Mouse (Mus musculus) gastrocnemius, postnatal 4 days (tissue): ENCODE results near the gene Yif1b. TPM values are rescaled to one million over a fixed set of nuclear protein-coding genes. Genes with fewer than 3 reads are reported as not detected.
A peak's percentile ranks its signal among the peaks of the same experiment; 100 is the strongest.

Source experiments
- DNase-seq, 2 experiments: peaks; one replicate each; pipeline ENCODE4 v3.0.0; 2021 to 2022; ENCODE audit warnings: low spot score in 2 of 2, mixed read lengths in 2 of 2
- total RNA-seq, 2 experiments: library from RNA; stranded (reverse); gene quantifications; 2 replicates each; pipeline ENCODE4 v1.2.3; 2021

Gene Yif1b
- total RNA-seq, 2 experiments from 2014 or later: 57.3 to 58.5 TPM

GRCm38 (mm10) chr7:29279261-29279660 is 41.1 kb downstream of the Yif1b start:
- DNase-seq: no peak

DNA sequence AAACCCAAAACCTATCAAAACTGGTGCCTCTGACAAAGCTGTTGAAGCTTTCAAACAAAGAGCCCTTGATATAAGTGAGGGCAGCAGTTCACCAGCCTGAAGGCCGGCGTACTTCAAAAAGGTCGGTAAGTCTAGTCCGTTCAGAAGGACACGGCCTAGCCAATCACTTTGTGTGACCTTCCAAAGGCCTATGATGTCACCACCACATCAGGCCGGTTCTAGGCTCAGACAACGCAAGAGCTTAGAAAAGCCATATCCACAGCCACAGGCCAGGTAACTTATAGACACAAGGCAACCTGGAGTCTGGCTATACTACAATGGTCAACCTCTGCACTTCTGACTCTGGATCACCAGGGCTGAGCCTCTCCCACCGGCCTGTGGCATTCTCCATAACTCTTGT is 41.8 kb downstream of the Yif1b start:
- no peak for DNase-seq

GRCm38 (mm10) chr7:29280801-29281200 is 42.7 kb downstream of the Yif1b start:
- DNase-seq: no peak

DNA sequence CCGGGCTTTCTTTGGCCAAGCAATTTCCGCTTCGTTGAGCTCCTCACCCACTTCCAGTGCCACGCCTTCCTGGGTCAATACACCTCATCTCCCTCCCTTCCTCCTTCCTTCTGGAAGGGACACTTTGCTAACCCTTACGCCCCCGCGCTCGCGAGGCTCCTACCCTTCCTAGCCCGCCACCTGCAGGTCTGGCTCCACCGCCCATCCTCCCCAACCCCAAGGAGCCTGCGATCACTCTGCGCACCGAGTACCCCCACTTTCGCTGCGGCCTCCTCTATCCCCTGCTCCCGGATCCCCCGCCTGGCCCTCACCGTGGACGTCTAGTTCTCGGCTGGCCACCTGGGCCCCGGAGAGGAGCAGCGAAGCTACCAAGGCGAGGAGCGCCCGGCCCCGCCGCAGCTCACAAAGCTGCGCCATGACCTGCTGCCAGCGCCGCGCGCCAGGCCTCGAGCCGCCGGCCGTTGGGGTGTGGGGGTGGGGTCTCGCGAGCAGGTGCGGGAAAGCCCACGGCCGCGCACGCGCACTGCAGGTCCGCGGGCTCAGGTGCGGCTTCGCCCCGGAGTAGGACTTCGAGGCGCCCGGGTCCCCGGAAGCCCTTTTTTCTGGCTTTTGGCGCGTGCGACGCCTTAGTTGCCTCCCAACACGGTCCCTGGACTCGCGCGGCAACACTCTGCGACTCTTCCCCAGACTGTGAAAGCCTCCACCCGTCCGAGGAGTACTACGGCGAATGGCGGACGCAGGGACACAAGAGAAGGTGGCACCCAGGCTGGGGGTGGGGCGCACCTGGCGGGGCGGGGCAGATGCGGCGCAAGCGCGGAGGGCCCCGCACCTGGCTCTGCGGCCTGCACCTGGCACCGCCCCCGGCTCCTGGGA is 43.3 kb downstream of the Yif1b start, which contains the start of gene Spint2:
Gene Spint2, minus strand, starts transcription at position 712 of the 873 bp plus-strand sequence.
- DNase-seq: no peak

- DNase-seq: no peak
Observed at GRCm38 (mm10) chr7:29282074-29282554, 44.0 kb downstream of the Yif1b start.

GRCm38 (mm10) chr7:29283876-29284275 is 45.7 kb downstream of the Yif1b start:
- no peak for DNase-seq

GRCm38 (mm10) chr7:29284523-29284922 is 46.4 kb downstream of the Yif1b start:
- no peak for DNase-seq

- no peak for DNase-seq
Observed at GRCm38 (mm10) chr7:29287481-29287880, 49.4 kb downstream of the Yif1b start.

GRCm38 (mm10) chr7:29288079-29288478 is 50.0 kb downstream of the Yif1b start:
- DNase-seq: no peak

GRCm38 (mm10) chr7:29288942-29289638 is 51.0 kb downstream of the Yif1b start, which contains the start of gene Ppp1r14a:
Gene Ppp1r14a (plus strand): TSS chr7:29289308.
- DNase-seq: peak; percentile 79 to 85

GRCm38 (mm10) chr7:29289856-29290255 is 51.7 kb downstream of the Yif1b start:
- DNase-seq: no peak

- no peak for DNase-seq
Observed at GRCm38 (mm10) chr7:29290691-29291485, 52.8 kb downstream of the Yif1b start.

GRCm38 (mm10) chr7:29291616-29292457 is 53.7 kb downstream of the Yif1b start:
- no peak for DNase-seq

- no peak for DNase-seq
Observed at GRCm38 (mm10) chr7:29292458-29293098, 54.4 kb downstream of the Yif1b start.

DNA sequence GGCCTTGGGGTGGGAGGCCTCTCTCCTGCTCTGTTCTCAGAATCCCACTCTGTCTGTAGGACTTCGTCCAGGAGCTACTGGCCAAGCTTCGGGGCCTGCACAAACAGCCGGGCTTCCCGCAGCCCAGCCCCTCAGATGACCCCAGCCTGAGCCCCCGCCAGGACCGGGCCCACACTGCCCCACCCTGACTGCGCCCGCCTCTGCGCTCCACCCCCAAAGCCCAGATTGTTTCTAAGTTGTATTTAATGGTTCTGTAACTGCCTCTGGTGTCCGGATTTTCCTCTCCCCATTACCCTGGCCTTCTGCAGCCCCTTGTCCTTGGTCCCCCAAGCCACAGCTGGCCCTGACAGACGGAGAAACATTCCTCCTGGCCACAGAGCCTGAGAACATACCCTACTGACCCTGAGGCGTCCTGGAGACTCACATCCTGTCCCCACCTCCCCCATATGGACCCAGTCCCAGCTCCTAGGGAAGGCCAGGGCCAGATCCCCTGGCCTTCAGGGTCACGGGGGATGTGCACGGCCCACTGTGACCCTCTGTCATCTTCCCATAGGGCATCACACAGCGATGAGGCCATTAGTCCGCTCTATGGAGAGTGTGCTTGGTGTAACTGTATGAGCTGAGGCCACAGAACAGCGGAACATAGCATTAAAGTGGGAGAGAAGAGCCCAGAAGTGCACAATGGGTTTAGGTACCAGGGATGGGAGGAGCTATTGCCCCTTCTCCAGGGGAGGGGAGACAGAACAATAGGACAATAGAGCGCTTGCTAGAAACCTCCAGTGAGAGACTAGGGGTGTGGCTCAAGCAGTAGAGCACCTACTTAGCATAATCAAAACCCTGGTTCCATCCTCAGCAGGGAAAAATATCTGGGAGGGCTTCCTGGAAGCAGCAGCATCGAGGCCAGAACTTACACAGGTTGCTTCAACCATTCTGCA is 55.3 kb downstream of the Yif1b start:
- DNase-seq: peak in 1 of 2 experiments; percentile 69

DNA sequence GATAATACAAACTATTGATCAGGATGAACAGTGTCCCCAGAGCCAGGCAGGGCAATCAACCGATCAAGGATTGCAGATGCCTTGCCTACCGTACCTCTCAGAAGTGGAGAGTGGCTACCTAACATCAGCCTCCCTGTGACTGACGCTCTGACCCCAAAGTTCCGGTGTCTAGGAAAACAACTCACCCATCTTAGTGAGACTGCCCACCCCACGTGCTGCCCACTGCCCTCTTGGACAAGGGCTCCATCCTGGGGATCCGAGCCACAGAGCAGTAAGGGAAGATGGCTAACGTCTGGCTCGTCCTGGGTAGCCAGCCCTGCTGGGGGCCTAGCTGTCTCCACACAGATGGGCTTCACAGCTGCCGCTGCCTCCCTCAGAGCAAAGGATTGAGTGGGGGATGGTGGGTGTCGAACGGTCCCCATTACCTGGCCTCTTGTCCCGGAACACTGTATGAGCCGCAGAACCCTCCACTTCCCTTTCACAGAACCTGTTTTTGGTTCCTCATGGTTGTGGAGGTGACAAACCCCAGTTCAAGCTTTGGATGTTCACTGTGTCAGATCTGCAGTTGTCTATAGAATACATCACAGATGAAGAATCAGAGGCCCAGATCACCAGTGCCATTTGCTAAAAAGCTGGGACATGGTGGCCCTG is 56.1 kb downstream of the Yif1b start:
- DNase-seq: no peak

GRCm38 (mm10) chr7:29295861-29296647 is 57.9 kb downstream of the Yif1b start:
- DNase-seq: no peak
